Mouse (Mus musculus): ENCODE results near the gene Snx15.
"Not testable (repeated sequence)": the region's sequence is repeated elsewhere in the genome, so short reads cannot be mapped to it uniquely, and the experiment has no call there.

The Snx15 gene

DNA sequence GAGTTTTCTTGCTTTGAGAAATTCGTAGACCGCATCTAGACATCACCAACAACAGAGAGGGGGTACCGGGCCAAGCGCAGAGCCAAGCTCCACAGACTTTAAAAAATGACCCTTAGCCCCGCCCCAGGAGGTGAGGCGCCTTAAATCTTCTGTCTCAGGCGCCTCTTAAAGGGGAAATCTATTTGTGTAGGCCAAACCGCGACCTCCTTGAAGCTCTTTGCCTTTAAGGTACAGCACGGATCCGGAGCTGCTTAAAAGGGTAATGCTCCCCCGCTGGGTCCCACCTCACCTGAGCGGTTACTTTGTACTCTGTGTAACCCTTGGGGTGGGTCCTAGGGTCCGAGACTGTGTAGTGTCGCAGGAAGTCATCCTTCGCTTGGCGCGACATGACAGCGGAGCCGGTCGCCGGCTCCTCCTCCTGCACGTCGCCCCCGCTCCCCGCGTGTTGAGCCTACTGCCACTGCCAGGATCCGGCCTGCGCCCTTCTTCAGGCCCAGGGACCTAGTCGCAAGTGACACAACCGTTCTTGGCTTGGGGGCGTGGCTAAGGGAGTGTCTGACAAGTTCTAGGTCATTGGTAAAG, at the start of gene Snx15:
Gene Snx15, minus strand, starts transcription at position 545 of the 582 bp plus-strand sequence.
- peak; percentile 98 for DNase-seq

DNA sequence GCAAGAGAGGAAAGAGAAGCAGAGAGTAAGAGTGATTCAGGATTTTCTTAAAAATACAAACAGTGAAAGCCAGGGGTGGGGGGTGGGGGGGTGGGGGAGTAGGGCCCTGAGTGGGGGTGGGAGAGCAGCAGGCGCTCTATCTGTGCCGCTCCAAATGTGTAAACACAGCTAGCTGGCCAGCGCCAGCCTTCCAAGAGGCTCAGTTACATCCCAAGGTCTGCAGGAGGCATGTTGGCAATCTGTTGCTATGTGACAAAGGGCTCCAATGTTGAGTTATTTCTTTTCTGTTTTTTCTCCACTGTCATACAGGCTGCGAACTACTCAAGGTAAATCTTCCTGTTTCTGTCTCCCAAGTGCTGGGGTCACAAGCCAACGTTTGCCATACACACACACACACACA, 46.7 kb upstream of the Snx15 start:
- peak; percentile 55 to 59 for DNase-seq

DNA sequence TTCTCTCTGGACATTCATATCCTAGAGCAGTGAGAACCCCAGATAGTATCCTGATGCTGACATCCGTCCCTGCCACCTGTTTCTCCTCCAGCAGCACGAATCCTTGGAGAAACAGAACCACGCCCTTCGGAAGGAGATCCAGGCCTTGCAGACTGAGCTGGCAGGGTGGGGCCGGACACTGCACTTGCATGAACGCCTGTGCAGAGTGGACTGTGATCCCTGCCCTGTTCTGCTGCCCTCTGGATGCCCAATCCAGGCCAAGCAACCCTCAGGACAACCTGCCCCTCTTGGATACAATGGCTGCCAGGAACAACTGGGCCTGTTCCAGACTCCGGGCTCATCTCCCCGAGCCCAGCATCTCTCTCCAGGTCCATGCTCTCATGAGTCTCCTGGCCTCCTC, 43.1 kb upstream of the Snx15 start:
- peak; percentile 35 to 44 for DNase-seq

DNA sequence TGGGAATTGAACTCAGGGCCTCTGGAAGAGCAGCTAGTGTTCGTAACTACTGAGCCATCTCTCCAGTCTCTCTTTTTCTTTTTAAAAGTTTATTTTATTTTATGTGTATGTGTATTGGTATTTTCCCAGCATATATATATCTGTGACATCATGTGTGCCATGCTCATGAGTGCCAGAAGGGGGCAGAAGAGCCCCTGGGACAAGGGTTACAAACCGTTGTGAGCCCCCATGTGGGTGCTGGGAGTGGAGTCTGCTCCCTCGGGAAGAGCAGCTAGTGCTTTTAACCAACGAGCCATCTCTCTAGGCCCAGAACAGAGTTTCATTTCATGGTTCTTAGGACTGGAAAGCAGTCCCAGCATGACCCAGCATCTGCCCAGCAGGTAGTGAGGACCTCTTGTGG, 38.6 kb upstream of the Snx15 start:
- DNase-seq = no peak

DNA sequence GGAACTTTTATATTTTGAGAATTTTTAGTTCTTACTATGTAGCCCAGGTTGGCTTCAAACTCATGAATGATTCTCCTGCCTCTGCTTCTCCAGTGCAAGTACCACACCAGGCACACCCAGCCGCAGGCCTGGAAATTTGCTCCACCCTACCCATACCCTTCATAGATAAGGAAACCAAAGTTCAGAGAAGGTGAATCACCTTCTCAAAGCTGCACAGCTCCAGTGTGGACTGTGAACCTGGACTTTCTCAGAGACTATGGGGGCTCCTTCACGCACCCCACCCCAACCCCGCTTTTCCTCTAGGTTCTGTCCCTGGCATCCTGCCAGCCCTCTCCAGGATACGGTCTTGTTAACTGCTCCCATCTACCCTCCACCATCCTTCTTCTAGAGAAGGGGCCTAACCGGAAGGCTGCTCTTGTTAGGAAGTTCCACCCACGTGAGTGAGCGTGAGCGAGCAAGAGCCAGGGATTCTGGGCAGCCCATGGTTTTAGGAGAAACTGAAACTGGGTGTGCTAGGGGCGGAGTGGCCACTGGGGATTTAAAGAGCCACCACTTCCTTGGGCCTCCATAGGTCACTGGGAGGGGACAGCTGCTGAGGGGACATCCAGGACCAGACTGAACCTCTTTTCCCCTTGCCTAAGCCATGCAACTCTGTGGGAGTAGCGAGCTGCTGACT, 35.9 kb upstream of the Snx15 start:
- DNase-seq = no peak

DNA sequence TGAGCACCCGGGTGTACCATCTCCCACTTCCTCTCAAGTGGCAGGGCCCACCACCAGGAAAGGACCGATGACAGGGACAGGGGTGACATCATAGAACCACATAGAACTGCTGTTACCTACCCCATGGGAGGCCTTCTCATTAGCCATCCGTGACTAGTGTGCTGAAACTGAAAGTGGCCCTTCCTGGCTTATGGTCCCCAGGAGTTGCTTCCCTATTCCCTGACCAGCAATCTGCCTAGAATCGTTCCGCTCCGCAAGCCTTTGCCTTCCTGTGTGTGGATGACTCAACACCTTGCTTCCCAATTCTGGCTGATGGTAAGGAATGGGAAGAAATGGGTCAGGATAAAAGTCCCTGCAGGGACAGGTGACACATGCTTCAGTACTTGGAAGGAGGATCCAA, 29.1 kb upstream of the Snx15 start:
- DNase-seq = peak in 1 of 2 experiments; percentile 27

DNA sequence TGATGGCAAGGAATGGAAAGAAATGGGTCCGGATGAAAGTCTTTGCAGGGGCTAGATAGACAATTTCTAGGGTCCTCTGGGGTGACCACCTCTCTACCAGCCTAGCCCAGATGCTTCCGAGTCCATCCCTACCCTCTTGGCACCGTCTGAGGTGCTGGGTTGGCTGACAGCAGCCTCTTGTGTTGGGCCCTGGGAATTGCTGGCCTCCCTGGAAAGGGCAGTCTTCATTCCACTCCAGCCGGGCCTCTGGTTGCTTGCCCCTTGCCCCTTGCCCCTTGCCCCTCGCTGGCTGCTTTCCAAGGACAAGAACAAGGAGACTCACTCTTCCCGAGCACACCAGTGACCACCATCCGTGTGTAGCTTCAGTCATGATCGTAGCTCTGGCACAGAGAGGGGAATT, 28.3 kb upstream of the Snx15 start:
- DNase-seq = peak; percentile 27

DNA sequence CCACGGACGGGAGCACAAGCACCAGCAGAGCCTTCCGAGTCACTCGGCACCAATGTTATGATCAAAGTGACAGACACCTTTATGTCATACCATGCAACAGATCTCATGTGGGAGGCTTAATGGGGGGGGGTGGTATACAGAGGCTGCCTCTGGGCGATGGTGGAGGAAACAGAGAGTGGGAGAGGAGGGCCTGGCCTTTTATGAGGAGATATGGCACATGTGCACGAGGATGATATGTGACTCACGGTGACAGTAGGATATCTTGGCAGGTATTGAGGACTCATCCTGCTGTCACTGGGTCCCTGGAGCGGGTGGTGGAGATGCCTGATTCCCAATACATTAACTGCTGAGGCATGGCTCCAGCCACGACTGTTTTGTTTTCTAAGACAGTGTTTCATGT, 27.1 kb upstream of the Snx15 start:
- no peak for DNase-seq

DNA sequence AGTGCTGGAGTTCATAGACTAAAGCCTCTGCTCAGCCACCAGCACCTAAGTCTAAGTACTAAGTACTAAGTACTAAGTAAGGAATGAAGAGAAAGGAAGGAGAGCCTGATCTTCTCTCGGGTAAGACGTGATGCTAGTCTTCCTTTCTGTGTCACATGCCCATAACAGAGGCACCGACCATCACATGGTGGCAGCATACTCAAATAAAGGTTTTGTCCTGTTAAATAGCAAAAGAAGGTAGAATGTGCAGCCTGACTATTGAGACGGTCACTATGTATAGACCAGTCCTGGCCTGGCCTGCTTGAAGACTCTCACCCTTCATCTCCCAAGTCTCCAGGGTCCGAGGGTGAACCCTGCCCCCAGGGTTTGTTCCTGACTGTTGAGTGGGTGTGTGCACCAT, 16.7 kb upstream of the Snx15 start:
- DNase-seq = no peak

DNA sequence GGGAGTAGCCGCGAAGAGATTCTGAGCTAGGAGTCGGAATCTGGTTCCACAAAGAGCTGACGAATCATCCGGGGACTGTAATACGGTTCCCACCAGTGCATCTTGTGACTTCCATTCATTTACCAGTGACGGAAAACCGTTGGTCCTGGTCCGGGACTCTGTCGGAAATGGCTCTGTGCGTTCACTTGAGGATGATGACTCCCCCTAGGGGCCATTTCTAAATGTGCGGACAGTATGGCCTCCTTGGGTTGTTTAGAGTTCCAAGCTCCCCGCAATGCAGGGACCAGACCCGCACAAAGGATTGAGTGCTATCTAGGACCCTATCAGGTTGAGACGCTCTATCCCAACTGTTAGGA, 13.3 kb upstream of the Snx15 start, which contains the start of gene Arl2:
Gene Arl2, minus strand, starts transcription at position 155 of the 356 bp plus-strand sequence.
- peak; percentile 91 to 93 for DNase-seq

DNA sequence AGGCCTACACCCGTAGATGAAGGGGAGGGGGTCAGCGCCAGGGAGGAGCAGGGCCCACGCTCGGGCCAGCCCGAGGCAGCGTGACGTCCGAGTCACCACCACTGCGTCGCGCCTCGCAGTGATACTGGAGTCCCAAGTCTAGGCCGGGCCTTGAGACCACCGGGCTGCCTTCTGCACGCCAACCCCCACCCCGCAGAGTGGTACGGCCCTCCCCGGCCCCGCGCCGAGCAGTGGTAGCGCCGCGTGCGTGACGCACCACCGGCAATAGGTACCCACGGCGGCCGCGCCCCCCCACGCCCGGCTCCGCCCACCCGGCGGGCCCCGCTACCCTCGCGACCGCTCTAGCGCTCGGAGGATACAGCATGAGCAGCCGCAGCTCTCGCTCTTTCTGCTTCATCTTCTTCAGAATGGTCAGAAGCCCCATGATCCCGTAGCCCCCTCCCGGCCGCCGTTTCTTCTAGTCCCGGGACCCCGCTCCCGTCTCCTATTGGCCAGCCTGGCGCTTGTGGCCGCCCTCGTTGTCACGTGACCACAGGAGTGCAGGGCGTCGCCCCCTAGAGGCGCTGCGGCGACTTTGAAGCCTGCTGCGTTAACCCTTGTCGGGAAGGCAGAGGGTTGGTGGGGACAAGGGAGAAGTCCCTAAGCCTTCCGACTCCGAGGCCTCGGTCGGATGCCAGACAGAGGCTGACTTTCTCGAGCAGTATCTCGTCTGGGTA, 12.7 kb upstream of the Snx15 start, which contains the start of gene Batf2:
Gene Batf2, plus strand, starts transcription at position 306 of the 716 bp plus-strand sequence.
- peak; percentile 96 to 97 for DNase-seq

DNA sequence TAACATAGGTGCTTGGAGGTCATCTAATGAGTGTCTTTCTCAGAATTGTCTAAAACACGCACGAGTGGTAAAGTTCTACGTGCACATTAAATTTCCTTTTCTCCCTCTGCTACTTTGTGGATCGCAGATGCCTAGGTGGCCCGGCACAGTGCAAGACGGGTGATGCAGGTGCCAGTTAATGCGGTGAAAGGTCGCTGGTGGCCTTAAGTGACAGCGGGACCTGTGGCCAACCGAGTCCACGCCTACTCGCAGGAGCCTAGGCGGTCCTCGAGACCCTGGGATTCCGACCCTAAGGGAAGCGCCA, 12.2 kb upstream of the Snx15 start:
- no peak for DNase-seq

DNA sequence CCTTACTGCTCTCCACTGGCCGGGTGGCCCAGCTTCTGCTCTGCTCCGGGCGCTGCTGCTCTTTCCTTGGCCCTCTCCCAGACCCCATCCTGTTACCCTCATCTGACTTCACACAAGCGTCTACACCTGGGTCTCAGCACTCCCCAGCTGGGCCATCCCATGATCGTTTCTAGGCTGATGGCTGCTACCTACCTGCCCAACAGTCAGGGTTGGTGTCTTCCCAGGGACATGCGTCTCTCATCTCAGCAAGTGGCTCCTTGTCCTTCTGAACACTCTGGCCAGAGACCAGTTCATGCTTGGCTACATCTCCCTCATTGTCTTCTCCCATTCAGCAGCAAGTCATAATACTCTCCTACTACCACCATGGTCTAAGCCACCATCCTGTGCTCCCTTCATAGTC, 11.6 kb upstream of the Snx15 start:
- DNase-seq = peak; percentile 61 to 62

DNA sequence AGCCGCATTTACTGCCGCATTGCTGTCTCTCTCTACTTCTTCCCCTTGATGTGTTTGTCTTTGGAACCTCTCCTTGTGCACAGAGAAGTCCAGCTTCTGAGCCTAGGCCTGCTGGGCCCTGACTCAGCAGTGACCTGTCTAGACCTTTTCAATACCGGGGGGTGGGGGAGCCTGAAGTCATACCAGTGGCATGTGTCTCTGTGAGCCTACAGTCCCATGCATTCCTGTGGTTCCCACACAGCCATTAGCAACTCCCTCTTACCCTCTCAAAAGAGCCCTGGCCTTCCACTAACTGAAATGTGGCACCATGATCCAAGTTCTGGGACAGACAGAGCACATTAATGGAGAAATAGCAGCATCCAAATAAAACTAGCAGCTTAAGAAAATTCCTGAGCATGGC, 8.3 kb upstream of the Snx15 start:
- no peak for DNase-seq

DNA sequence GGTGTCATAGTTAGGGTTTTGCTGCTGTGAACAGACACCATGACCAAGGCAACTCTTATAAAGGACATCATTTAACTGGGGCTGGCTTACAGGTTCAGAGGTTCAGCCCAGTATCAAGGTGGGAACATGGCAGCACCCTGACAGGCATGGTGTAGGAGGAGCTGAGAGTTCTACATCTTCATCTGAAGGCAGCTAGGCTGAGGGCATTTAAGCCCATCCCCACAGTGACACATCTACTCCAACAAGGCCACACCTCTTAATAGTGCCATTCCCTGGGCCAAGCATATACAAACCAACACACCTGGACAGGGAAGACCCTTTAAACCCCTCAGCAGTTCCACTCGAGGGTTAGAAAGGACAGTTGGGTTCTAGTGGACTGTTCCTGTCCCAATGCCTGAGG, 5.1 kb upstream of the Snx15 start:
- DNase-seq = not testable (repeated sequence)

DNA sequence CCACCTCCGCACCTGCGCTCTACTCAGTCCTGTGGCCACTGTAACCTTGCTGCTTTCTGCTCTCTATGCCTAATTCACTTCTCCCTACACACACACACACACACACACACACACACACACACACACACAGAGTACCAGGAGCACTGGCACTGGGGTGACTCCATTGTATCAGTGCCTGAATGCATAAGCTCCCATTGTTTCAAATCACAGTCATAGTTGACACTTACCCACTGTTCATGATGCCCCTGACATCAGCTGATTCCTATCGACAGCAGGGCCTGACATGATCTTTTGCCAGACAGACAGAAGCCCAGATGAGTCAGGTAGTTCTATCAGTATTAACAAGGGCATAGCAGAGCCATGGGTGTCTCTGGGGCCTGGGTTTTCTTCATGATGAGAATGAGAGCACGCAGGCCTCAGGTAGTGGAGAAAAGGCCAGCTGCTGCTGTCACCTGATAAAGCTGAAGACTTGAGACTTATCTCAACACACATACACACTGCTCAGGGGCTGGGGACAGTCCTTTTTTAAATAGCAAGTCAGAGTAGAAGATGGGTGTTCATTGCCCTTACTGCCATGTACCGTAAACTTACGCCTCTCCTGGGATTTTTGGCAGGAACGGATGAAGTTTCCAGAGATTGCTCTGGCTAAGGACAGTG, 4.2 kb upstream of the Snx15 start:
- DNase-seq = no peak

DNA sequence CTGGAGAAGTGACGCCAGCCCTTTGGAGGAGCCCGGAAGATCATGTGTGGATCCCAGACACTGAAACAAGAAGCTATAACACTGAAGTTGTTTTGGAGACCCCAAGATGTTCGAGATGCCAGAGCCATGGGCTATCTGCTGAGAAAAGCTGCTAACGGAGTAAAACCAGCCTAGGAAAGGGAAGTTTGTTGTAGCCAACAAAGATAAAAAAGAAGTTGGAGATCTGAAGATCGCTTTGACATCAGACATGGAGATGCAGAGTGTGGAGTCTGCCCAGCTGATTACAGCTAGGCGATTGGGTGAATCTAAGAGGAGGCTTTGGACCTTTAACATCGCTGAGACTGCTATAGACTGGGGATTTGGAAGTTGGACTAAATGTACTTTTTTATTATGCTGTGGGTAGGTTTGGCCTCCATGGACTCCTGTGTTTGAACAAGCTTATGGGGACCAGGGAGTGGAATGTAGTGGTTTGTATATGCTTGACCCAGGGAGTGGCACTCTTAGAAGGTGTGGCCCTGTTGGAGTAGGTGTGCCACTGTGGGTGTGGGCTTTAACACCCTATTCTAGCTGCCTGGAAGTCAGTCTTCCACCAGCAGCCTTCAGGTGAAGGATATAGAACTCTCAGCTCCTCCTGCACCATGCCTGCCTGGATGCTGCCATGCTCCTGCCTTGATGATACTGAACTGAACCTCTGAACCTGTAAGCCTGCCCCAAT, 2.5 kb upstream of the Snx15 start:
- DNase-seq = not testable (repeated sequence)

DNA sequence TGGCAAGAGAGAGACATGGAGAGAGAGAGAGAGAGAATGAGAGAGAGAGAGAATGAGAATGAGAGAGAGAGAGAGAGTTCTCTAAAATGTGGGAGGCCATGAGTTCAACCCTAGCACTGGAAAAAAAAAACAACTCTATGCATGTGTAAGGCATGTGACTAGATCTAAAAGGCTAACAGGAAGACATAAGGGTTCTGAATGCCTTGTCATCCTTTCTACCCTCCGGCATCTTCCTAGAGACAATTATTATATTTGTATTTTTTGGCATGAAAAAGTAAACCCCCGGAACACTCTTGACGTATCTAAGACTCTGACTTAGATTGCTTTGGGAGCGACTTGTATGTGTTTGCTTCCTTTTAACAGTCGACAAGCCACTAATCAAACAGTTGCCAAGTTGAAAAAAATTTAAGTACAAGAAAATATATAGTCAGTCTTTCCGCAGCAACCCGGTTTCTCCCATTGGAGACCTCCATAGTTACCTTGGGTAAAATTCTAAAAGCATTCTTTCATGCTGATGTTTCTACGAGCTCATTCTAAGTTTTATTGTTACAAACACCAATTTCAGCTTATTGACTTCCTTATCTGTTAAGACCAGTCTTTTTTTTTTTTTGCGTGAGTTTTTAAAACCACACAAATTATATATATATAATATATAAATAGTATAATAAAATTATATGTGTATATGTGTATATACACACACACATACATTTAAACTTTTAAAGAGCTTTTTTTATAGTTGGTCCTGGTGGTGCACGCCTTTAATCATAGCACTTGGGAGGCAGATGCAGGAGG, 1.1 kb downstream of the Snx15 start:
- no peak for DNase-seq

DNA sequence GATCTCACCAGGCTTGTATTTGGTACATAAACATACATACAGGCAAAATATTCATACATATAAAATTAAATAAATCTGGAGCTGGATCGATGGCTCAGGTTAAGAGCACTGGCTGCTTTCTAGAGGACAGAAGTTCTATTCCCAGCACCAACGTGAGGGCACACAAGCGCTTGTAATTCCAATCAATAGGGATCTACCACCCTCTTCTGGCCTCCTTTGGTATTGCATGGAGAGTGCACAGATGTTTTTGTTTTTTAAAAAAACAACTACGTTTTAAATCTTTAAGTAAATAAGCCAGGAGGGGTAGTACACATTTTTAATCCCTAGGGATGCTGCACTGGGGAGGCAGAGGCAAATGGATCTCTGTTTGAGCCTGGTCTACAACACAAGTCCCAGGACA, 1.8 kb downstream of the Snx15 start:
- DNase-seq = peak; percentile 70 to 83

DNA sequence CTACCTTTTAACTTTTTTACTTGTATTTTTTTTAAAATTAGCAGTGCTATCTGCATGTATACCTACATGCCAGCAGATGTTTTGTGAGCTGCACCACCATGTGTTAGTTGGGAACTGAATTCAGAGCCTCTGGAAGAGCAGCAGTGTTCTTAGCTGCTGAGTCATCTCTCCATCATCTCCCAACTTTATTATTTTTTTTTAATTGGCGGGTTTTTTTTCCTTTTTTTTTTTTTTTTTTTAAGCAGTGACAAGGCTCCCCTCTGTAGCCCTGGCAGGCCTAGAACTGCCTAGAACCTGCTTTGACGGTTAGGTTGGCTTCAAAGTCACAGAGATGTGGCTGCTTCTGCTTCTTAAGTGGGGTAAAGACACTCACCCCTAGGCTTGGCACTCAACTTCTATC, 3.2 kb downstream of the Snx15 start:
- no peak for DNase-seq

DNA sequence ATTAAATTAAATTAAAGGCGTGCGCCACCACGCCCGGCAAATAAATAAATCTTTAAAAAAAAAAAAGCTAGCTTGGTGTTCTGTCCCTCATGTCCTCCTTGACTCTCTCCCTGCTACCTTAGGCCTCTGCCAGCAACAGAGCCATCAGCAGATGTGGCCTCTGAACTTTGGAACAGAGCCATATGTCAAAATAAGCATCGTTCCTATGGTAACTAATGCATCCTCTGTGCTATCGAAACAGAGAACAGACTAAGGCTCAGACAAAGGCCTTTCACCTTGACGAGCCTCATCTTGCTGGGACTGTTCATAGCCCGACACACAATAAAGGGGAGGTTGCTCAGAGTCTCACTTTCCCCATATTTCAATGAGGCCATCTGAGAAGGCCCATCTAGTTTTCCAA, 4.8 kb downstream of the Snx15 start:
- peak; percentile 58 to 69 for DNase-seq

DNA sequence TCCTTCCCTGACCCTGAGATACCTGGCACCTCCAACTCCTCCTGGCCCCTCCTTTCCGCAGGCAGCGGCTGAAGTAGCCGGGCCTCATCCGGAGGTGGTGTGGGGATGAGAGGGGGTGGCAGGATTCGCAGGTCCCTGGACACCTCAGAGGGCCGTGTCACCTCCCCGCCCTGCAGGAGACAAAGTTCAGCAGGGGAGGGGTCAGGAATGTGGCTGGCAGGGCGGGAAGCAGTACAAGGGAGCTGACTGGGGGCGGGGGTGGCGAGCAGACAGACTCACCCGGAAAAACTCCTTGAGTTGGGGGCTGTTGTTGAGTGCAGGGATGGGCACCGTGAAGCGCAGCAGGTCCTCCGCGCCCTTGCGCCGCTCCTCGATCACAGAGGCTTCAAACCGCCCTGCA, 6.3 kb downstream of the Snx15 start:
- no peak for DNase-seq
